Mouse (Mus musculus) embryonic facial prominence, embryonic 13.5 days (tissue): ENCODE measurements around the gene Zfyve28. TPM values are rescaled to one million over a fixed set of nuclear protein-coding genes. Genes with fewer than 3 reads are reported as not detected.

Experiments
- polyA plus RNA-seq: library from polyadenylated mRNA; unstranded; fragments of >200 nt; fragmentation: Nextera tagmentation; extraction: Ambion mirVana; gene quantifications from 2 replicates; pipeline ENCODE4 v1.2.1, GENCODE M21; 2015

Gene Zfyve28
- polyA plus RNA-seq, 1 experiment from 2014 or later: 1.8 TPM

Other genes starting within 250 kb of the Zfyve28 start
- 0.60 and 1.2 TPM in 2 replicates for gene Poln, start 119.0 kb downstream of the Zfyve28 start, polyA plus RNA-seq
- gene Haus3, start 118.9 kb downstream of the Zfyve28 start, polyA plus RNA-seq: 40.8 and 41.9 TPM in 2 replicates
- gene Mxd4, start 100.7 kb downstream of the Zfyve28 start, polyA plus RNA-seq: 41.1 and 44.7 TPM in 2 replicates
- gene Cfap99, start 151 bp upstream of the Zfyve28 start, polyA plus RNA-seq: not detected in 2 replicates
- 157 and 170 TPM in 2 replicates for gene Rnf4, start 47.8 kb upstream of the Zfyve28 start, polyA plus RNA-seq
- 17.7 and 19.7 TPM in 2 replicates for gene Fam193a, start 81.5 kb upstream of the Zfyve28 start, polyA plus RNA-seq
- 24.6 and 25.2 TPM in 2 replicates for gene Tnip2, start 225.5 kb upstream of the Zfyve28 start, polyA plus RNA-seq
- 8.3 and 13.9 TPM in 2 replicates for gene Sh3bp2, start 237.4 kb upstream of the Zfyve28 start, polyA plus RNA-seq